Mouse (Mus musculus) intestine, embryonic 15.5 days (tissue): ENCODE measurements around the gene Man2a1. TPM values are rescaled to one million over a fixed set of nuclear protein-coding genes. Genes with fewer than 3 reads are reported as not detected.

Source experiments
- ATAC-seq: fragments of 200-750 bp; cut with Nextera tagmentation; 2 replicates; pipeline ENCODE4 v1.8.0; 2017; ENCODE audit warnings: moderate TSS enrichment, moderate library complexity
- H3K27ac ChIP-seq: fragments of 300-500 bp; sonication (generic); 2 replicates; pipeline ENCODE4 v1.5.1; 2015; ENCODE audit warnings: mild to moderate bottlenecking, inconsistent platforms
- H3K27me3 ChIP-seq: fragments of 300-500 bp; sonication (generic); replicated peaks from 2 replicates; pipeline ENCODE4 v1.6.1; 2015; ENCODE audit warnings: inconsistent platforms
- H3K36me3 ChIP-seq: fragments of 300-500 bp; sonication (generic); 2 replicates; pipeline ENCODE4 v1.6.1; 2015; ENCODE audit warnings: inconsistent platforms
- H3K4me1 ChIP-seq: fragments of 300-500 bp; sonication (generic); replicated peaks from 2 replicates; pipeline ENCODE4 v1.6.1; 2015; ENCODE audit warnings: inconsistent platforms
- H3K4me2 ChIP-seq: fragments of 300-500 bp; sonication (generic); replicated peaks from 2 replicates; pipeline ENCODE4 v1.6.1; 2015; ENCODE audit warnings: mild to moderate bottlenecking, inconsistent platforms
- H3K4me3 ChIP-seq: fragments of 300-500 bp; sonication (generic); replicated peaks from 2 replicates; pipeline ENCODE4 v1.5.1; 2015; ENCODE audit warnings: inconsistent platforms
- H3K9ac ChIP-seq: fragments of 300-500 bp; sonication (generic); 2 replicates; pipeline ENCODE4 v1.6.1; 2015; ENCODE audit warnings: inconsistent platforms
- H3K9me3 ChIP-seq: fragments of 300-500 bp; sonication (generic); 2 replicates; pipeline ENCODE4 v1.6.1; 2016; ENCODE audit warnings: inconsistent platforms
- WGBS: fragments of 180-500 bp; shearing (Covaris S2); methylation state at CpG from one replicate; pipeline ENCODE4 v1.1.7; 2015; 5-methylcytosine and 5-hydroxymethylcytosine counted together
- polyA plus RNA-seq: library from polyadenylated mRNA; unstranded; fragments of >200 nt; fragmentation: Nextera tagmentation; extraction: Ambion mirVana; gene quantifications from 2 replicates; pipeline ENCODE4 v1.2.1, GENCODE M21; 2015

Gene Man2a1
- polyA plus RNA-seq, 1 experiment from 2014 or later: 11.6 TPM

DNA sequence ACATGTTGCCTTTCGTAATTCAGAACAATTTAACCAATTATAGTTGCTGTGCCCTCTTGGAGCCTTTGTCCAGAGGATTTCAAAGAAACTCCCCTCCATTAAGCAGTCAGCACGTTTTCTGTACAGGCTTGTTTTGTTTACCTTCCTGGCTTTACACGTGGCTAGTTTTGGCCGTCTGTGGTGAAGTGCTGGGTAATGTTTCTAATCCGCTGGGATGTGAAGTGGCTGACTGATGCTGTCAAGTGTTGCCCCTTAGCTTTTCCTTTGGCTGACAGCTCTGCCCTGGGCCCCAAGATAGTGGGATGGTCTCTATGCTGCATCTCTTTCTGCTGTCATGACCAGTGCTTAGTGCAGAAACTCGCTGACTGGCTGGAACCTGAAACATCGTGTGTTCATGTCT is 43.1 kb downstream of the Man2a1 start:
- H3K27ac ChIP-seq: no peak overlapping the region
- no peaks in the 10 kb centered on the region for H3K4me1 ChIP-seq
- ATAC-seq: no peak; the same call in 1 of the 2 replicates
- H3K4me3 ChIP-seq: no peak overlapping the region
- no peak overlapping the region for H3K4me2 ChIP-seq
- no peaks in the 10 kb centered on the region for H3K9me3 ChIP-seq
- no peak overlapping the region for H3K9ac ChIP-seq
- 45% methylated on average over 7 of the region's 7 CpGs for WGBS
- no peaks in the 10 kb centered on the region for H3K36me3 ChIP-seq
- H3K27me3 ChIP-seq: no peaks in the 10 kb centered on the region

DNA sequence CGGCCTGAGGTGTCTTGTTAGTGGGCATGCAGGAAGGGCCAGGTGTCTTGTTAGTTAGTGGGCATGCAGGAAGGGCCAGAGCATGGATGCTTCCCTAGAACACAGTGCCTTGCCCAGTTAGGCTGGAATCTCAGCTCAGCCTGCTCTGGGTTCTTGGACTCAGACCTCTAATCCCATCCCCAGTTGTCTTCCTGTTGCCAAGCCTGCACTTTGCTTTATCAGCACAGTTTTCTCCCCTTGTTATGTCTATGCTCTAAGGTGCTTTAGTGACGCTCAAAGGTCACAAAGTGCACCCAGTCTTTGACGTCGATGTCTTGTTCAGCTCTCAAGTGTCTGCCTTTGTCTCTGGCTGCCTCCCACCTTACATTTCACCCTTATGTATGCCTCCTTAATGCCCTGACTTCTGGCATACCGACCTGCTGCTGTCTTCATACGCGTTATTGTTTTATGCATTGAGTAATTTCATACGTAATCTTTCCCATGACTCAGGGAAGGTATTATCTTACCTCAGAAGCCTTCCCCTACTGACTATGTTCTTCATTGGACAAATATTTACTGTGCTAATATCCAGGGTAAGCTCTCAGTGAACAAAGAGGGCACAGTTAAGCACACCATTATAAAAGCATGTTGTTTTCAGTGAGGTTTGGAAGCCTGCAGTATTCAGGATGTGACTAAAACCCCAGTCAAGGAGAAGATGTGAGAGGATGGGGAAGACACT is 44.5 kb downstream of the Man2a1 start:
- 58% methylated on average over 8 of the region's 8 CpGs for WGBS

DNA sequence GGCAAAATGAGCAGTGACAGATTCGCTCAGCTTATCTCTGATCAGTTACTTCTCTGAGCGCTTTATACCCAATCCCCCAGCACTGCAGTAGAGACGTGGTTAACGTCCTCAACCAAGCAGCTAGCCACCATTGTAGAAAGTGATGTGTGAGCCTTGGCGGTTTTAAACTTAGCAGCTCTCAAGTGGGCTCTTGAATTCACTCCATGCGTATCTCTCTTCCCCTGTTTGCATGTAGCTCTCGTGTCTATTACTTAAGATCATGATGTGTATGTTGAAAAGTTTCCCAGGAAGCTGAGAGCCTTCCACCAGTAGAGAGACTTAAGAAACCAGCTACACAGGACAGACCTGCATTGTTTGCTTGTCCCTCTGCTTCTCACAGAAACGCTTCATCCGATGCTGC is 46.9 kb downstream of the Man2a1 start:
- Histone ChIP-seq H3K4me3 (no peak overlapping the region), H3K4me2 (no peak overlapping the region), H3K4me1 (no peaks in the 10 kb centered on the region), H3K9me3 (no peaks in the 10 kb centered on the region), H3K27ac (no peak overlapping the region), H3K36me3 (0 out of 2 replicates have a peak, but pooled peaks cover 5% of the 10 kb centered on the region), H3K27me3 (no peaks in the 10 kb centered on the region), H3K9ac (no peak overlapping the region)
- 83% methylated on average over 9 of the region's 9 CpGs for WGBS
- ATAC-seq: no peak

More for the DNA sequence above, 44.5 kb downstream of the Man2a1 start:
- ATAC-seq: peak; percentile 36
- Histone ChIP-seq H3K9me3 (no peaks in the 10 kb centered on the region), H3K4me1 (no peaks in the 10 kb centered on the region), H3K27me3 (no peaks in the 10 kb centered on the region), H3K27ac (no peak overlapping the region), H3K9ac (no peak overlapping the region), H3K4me2 (no peak overlapping the region), H3K36me3 (no peaks in the 10 kb centered on the region), H3K4me3 (no peak overlapping the region)

DNA sequence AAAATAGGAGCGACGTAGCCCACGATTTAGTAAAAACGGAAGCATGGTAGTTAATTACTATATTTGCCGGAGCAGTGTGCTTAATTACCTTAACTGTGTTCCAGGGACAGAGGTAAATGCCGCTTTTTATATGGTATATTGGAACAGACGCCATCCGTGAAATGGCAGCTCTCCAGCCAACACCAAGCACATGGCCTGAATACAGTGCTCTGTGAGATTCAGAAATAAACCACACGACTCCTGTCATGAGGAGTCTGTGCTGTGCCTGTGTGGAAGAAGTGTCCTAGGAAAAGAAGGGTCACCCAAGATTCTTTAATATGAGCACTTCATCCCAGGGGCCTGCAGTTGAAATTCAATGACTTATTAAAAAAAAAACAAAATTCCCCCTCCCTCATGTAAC is 50.2 kb downstream of the Man2a1 start:
- Histone ChIP-seq H3K4me2 (no peak overlapping the region), H3K4me3 (no peak overlapping the region), H3K36me3 (peaks cover 18% of the 10 kb centered on the region; the same call in 1 of the 2 replicates), H3K4me1 (no peaks in the 10 kb centered on the region), H3K27me3 (no peaks in the 10 kb centered on the region), H3K27ac (no peak overlapping the region), H3K9ac (no peak overlapping the region), H3K9me3 (no peaks in the 10 kb centered on the region)
- WGBS: 95% methylated on average over 9 of the region's 9 CpGs
- ATAC-seq: no peak

DNA sequence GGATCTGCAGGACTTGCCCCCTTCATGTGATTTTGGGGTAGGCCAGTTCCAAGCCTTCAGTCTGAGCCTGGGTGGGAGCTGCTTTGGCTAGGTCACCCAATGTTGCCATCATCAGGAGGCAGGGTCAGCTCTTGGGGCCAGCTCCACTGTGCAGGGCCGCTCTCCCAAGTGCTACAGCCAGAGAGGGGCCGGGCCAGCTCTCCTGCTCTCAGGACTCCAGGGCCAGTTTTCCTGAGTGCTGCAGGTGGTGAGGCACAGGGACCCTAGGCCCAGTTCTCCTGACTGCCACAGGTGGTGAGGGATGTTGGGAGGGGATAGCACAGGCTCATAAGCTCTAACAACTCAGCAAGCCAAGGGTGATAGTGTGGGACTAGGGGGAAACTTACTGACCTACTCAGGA is 53.1 kb downstream of the Man2a1 start:
- Histone ChIP-seq H3K4me3 (no peak overlapping the region), H3K9me3 (no peaks in the 10 kb centered on the region), H3K4me2 (no peak overlapping the region), H3K36me3 (peaks cover 18% of the 10 kb centered on the region; the same call in 1 of the 2 replicates), H3K27me3 (no peaks in the 10 kb centered on the region), H3K9ac (no peak overlapping the region), H3K4me1 (no peaks in the 10 kb centered on the region), H3K27ac (no peak overlapping the region)
- WGBS: 94% methylated on average over 2 of the region's 2 CpGs
- no peak for ATAC-seq

DNA sequence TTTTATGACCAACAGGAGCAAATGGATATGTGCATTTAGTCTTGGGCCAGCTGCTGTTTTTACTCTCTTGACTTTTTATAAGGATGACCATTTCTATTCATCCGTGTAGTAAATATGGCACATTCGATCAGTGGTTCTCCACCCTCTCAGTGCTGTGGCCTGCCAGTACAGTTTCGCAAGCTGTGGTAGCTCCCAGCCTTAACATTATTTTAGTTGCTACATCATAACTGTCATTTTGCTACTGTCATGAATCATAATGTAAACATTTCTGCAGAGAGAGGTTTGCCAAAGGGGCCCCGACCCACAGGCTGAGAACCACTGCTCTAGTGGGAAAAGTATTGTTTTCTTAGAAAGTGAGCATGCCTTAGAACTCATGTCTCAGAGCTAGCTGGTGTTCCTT is 59.1 kb downstream of the Man2a1 start:
- peaks cover 13% of the 10 kb centered on the region; the same call in 1 of the 2 replicates for H3K36me3 ChIP-seq
- no peak overlapping the region for H3K4me3 ChIP-seq
- no peaks in the 10 kb centered on the region for H3K9me3 ChIP-seq
- no peak overlapping the region for H3K4me2 ChIP-seq
- no peaks in the 10 kb centered on the region for H3K27me3 ChIP-seq
- H3K9ac ChIP-seq: no peak overlapping the region
- H3K4me1 ChIP-seq: no peaks in the 10 kb centered on the region
- 74% methylated on average over 4 of the region's 4 CpGs for WGBS
- no peak overlapping the region for H3K27ac ChIP-seq
- ATAC-seq: no peak

DNA sequence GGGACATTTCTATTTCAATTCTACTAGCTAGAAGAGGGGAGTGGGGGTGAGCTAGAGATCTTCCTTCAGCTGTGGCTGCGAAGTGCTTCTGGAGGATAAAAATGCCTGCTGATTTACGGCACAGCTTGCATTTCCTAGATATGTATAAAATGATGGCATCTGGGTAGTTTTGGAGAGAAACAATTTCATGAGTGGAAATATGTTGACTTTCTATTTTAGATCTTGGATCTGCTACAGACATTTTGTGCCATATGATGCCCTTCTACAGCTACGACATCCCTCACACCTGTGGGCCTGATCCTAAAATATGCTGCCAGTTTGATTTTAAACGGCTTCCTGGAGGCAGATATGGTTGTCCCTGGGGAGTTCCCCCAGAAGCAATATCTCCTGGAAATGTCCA is 66.0 kb downstream of the Man2a1 start:
- Histone ChIP-seq H3K9ac (no peak overlapping the region), H3K36me3 (peaks cover 11% of the 10 kb centered on the region; the same call in 1 of the 2 replicates), H3K4me3 (no peak overlapping the region), H3K9me3 (no peaks in the 10 kb centered on the region), H3K27ac (no peak overlapping the region), H3K27me3 (no peaks in the 10 kb centered on the region), H3K4me1 (no peaks in the 10 kb centered on the region), H3K4me2 (no peak overlapping the region)
- WGBS: 87% methylated on average over 4 of the region's 4 CpGs
- ATAC-seq: no peak

DNA sequence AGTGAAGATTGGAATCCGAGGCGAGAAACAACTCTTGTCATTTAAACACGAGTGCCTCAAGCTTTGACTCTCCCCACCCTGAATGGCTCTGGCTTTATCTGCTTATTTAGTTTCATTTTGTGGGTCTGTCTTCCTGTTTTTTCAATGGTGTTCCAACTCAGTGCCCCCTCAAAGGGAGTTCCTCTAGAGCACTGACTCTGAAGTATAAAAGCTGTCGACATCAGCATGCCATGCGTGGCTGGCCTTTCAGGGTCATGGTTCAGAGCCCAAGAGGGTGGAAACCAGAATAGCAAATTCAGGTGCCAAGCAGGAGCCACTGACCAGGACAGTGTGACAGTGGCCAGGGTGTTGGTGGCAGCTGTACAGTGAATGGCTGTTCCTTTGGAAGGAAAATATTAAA is 68.0 kb downstream of the Man2a1 start:
- H3K9ac ChIP-seq: no peak overlapping the region
- WGBS: 82% methylated on average over 5 of the region's 5 CpGs
- no peaks in the 10 kb centered on the region for H3K9me3 ChIP-seq
- H3K4me1 ChIP-seq: no peaks in the 10 kb centered on the region
- ATAC-seq: no peak
- H3K27ac ChIP-seq: no peak overlapping the region
- peaks cover 11% of the 10 kb centered on the region; the same call in 1 of the 2 replicates for H3K36me3 ChIP-seq
- no peak overlapping the region for H3K4me3 ChIP-seq
- no peaks in the 10 kb centered on the region for H3K27me3 ChIP-seq
- H3K4me2 ChIP-seq: no peak overlapping the region

DNA sequence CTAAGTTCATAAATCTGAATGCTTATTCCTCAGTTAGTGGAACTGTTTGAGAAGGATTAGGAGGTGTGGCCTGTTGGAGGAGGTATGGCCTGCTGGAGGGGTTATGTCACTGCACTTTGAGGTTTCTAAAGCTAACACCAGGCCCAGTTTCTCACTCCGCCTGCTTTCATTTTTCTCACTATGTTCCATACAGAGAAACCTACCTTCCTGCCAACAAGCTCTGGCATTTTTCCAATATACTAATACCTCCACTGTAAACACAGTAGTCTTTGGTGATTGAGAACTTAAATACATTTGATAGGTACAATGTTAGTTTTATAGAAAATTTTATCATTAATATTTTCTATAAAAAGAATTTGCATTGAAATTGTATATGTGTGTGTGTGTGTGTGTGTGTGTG is 73.9 kb downstream of the Man2a1 start:
- H3K27me3 ChIP-seq: no peaks in the 10 kb centered on the region
- 82% methylated on average over 1 of the region's 1 CpGs for WGBS
- ATAC-seq: no peak

DNA sequence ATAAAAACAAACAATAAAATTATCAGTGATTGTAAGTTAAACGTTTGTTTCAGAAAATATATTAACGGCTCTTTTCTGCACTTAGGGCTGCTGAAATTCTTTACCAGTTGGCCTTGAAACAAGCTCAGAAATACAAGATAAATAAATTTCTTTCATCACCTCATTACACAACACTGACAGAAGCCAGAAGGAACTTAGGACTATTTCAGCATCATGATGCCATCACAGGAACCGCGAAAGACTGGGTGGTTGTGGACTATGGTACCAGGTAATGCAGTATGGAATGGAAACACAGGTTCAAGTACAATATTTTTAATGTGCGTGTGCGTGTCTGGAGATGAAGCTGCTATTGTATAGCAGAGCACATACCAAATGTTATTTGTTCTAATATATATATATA is 74.4 kb downstream of the Man2a1 start:
- Histone ChIP-seq H3K4me1 (peaks cover 9% of the 10 kb centered on the region), H3K27ac (no peak overlapping the region), H3K9ac (no peak overlapping the region), H3K36me3 (0 out of 2 replicates have a peak, but pooled peaks cover 3% of the 10 kb centered on the region), H3K4me2 (no peak overlapping the region), H3K4me3 (no peak overlapping the region), H3K27me3 (no peaks in the 10 kb centered on the region), H3K9me3 (no peaks in the 10 kb centered on the region)
- no peak for ATAC-seq
- WGBS: 88% methylated on average over 6 of the region's 6 CpGs

More for the DNA sequence above, 73.9 kb downstream of the Man2a1 start:
- Histone ChIP-seq H3K27ac (no peak overlapping the region), H3K9me3 (no peaks in the 10 kb centered on the region), H3K4me1 (peaks cover 9% of the 10 kb centered on the region), H3K36me3 (0 out of 2 replicates have a peak, but pooled peaks cover 3% of the 10 kb centered on the region), H3K4me2 (no peak overlapping the region), H3K9ac (no peak overlapping the region), H3K4me3 (no peak overlapping the region)

DNA sequence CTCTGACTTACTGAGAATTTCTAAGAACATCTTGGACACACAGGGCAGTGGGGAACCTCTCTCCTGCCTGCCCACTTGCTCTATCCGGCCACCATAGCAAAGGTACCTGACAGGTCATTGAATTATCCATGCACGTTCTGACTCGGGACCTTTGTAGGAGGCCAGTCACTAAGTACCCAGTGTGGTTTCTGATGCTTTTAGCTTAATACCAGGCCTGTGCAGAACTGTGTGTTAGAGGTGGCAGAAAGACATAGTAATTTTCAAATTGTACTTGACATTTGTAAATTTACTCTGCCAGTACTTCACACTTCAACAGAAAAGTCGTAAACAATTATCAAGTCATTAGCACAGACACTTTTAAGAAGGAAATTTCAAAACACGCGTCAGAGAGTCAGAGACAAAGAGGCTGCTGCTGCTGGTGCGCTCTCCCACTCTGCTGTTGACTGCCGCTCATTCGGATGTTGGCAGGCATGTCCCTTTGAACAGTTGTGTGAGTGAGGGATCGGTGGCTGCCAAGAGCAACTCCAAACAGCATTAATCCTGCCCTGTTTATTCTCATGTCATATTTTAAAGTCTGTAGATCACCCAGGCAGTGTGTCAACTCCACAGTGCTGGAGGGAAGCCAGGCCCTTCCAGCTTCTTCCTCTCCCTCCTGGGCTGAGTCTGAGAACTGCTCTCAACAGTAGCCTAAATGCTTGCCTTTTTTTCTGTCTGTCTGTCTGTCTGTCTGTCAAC is 76.4 kb downstream of the Man2a1 start:
- no peaks in the 10 kb centered on the region for H3K9me3 ChIP-seq
- no peak overlapping the region for H3K4me3 ChIP-seq
- H3K4me1 ChIP-seq: peaks cover 9% of the 10 kb centered on the region
- no peaks in the 10 kb centered on the region for H3K27me3 ChIP-seq
- ATAC-seq: peak; percentile 75
- no peak overlapping the region for H3K9ac ChIP-seq
- 43% methylated on average over 10 of the region's 10 CpGs for WGBS
- no peak overlapping the region for H3K27ac ChIP-seq
- no peaks in the 10 kb centered on the region for H3K36me3 ChIP-seq
- H3K4me2 ChIP-seq: no peak overlapping the region

DNA sequence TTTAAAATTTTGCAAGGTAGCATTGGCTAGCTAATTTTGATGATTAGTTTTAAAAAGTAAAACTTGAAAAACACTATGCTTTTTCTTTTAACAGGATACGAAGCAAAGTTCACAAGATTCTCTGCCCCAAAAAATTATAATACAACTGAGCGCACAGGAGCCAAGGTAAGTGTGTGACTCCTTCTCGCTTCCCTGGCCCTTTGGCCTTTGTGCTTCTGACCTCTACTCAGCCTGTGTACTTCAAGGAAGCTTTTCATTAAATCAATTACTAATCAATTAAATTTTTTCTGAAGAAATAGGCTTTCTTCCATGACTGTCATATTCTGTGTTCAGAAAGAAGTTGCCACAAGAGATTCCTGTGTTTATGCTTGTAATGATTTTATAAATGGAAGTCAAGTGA is 80.9 kb downstream of the Man2a1 start:
- no peaks in the 10 kb centered on the region for H3K27me3 ChIP-seq
- no peak for ATAC-seq
- H3K4me1 ChIP-seq: peaks cover 9% of the 10 kb centered on the region
- no peaks in the 10 kb centered on the region for H3K9me3 ChIP-seq
- no peak overlapping the region for H3K4me2 ChIP-seq
- H3K4me3 ChIP-seq: no peak overlapping the region
- H3K36me3 ChIP-seq: no peaks in the 10 kb centered on the region
- 88% methylated on average over 3 of the region's 3 CpGs for WGBS
- H3K9ac ChIP-seq: no peak overlapping the region
- no peak overlapping the region for H3K27ac ChIP-seq
